Comparison of ENCODE assay signal across 22 mouse cellular contexts in genomic region chr4:53118643-53119042, GRCm38 (mm10). TPM values are rescaled to one million over a fixed set of nuclear protein-coding genes. Genes with fewer than 3 reads are reported as not detected.
DNase-seq lines count a peak whose midpoint lies in the region; ATAC-seq and TF ChIP-seq lines count a peak whose summit lies in the region.
"Had no signal": no experiment of that assay in that cellular context is flagged by ENCODE, and none has a peak within 500 bp of the region (broad histone marks: within the 10 kb centered on the region; RNA-seq: fewer than 3 reads in every experiment).

No protein-coding gene starts in this region.

- H3K4me2 ChIP-seq in liver, postnatal 0 days (ENCODE audit: low read depth, low read length) = no peak overlapping the region
- no peak overlapping the region for H3K4me2 ChIP-seq in liver, embryonic 12.5 days
- H3K4me2 ChIP-seq: embryonic facial prominence, embryonic 12.5 days; embryonic facial prominence, embryonic 15.5 days; heart, embryonic 11.5 days; hindbrain, embryonic 12.5 days; hindbrain, embryonic 15.5 days; intestine, embryonic 15.5 days had no signal

- no peak for ATAC-seq in liver, postnatal 0 days
- ATAC-seq in liver, embryonic 12.5 days = no peak
- ATAC-seq: forebrain, embryonic 14.5 days; forebrain, postnatal 0 days; intestine, embryonic 15.5 days; Patski had no signal

- no peak for DNase-seq in liver, postnatal 0 days
- peak; percentile 49 for DNase-seq in adipocyte (ENCODE audit: low spot score)
- no peak for DNase-seq in cerebellum, postnatal 10 days
- no peak for DNase-seq in heart, adult 9 months (ENCODE audit: low spot score in 2 of 2)
- DNase-seq: adrenal gland, adult 8-10 months; adrenal gland, postnatal 25 days; cerebellum, adult 18-20 months; cerebellum, adult 9-10 months; cerebellum, postnatal 25 days; forebrain, postnatal 0 days; gastrocnemius, postnatal 36 days; heart, adult 2 months had no signal

- peaks cover 63% of the 10 kb centered on the region for H3K4me1 ChIP-seq in liver, postnatal 0 days (ENCODE audit: insufficient read depth)
- peaks cover 49% of the 10 kb centered on the region for H3K4me1 ChIP-seq in liver, embryonic 12.5 days

- no peak overlapping the region for H3K9ac ChIP-seq in liver, postnatal 0 days (replicated peaks)
- H3K9ac ChIP-seq in liver, embryonic 12.5 days = no peak overlapping the region
- H3K9ac ChIP-seq: embryonic facial prominence, embryonic 12.5 days; embryonic facial prominence, embryonic 15.5 days; forebrain, postnatal 0 days; hindbrain, embryonic 12.5 days; hindbrain, embryonic 15.5 days; intestine, embryonic 15.5 days had no signal

- no peak overlapping the region for H3K4me3 ChIP-seq in liver, postnatal 0 days (ENCODE audit: low read depth, low read length)
- H3K4me3 ChIP-seq in liver, embryonic 12.5 days = no peak overlapping the region
- no peak overlapping the region for H3K4me3 ChIP-seq in macrophage (ENCODE audit: inconsistent target)
- H3K4me3 ChIP-seq: embryonic facial prominence, embryonic 12.5 days; embryonic facial prominence, embryonic 15.5 days; heart, adult 2 months; hindbrain, embryonic 12.5 days; hindbrain, embryonic 15.5 days; intestine, embryonic 15.5 days had no signal

- no peaks in the 10 kb centered on the region for H3K9me3 ChIP-seq in liver, postnatal 0 days (ENCODE audit: low read length)
- H3K9me3 ChIP-seq in liver, embryonic 12.5 days (replicated peaks) = no peaks in the 10 kb centered on the region
- H3K9me3 ChIP-seq: embryonic facial prominence, embryonic 12.5 days; embryonic facial prominence, embryonic 15.5 days; hindbrain, embryonic 12.5 days; hindbrain, embryonic 15.5 days; intestine, embryonic 15.5 days had no signal

- H3K27ac ChIP-seq in liver, postnatal 0 days (ENCODE audit: low read depth) = peak overlapping the region; percentile 77
- H3K27ac ChIP-seq in liver, embryonic 12.5 days = no peak overlapping the region
- H3K27ac ChIP-seq in macrophage = peak overlapping the region; percentile 95
- H3K27ac ChIP-seq: embryonic facial prominence, embryonic 12.5 days; embryonic facial prominence, embryonic 15.5 days; heart, adult 2 months; hindbrain, embryonic 12.5 days; hindbrain, embryonic 15.5 days; intestine, embryonic 15.5 days had no signal

- TF ChIP-seq CTCF in liver, postnatal 0 days (IDR thresholded peaks at IDR 0.05; ENCODE audit: low read depth) = no peak

- H3K36me3 ChIP-seq in liver, postnatal 0 days (replicated peaks; ENCODE audit: insufficient read depth, low read length) = peaks cover 18% of the 10 kb centered on the region
- H3K36me3 ChIP-seq in liver, embryonic 12.5 days = peaks cover 8% of the 10 kb centered on the region; the same call in 1 of the 2 replicates
- H3K36me3 ChIP-seq in macrophage (ENCODE audit: inconsistent target) = peaks cover 11% of the 10 kb centered on the region; the same call in 1 of the 2 replicates
- H3K36me3 ChIP-seq: hindbrain, embryonic 12.5 days; hindbrain, embryonic 15.5 days; intestine, embryonic 15.5 days had no signal

- H3K27me3 ChIP-seq in liver, postnatal 0 days (ENCODE audit: insufficient read depth, low read length) = no peaks in the 10 kb centered on the region
- H3K27me3 ChIP-seq in liver, embryonic 12.5 days (replicated peaks) = no peaks in the 10 kb centered on the region
- H3K27me3 ChIP-seq: embryonic facial prominence, embryonic 12.5 days; embryonic facial prominence, embryonic 15.5 days; hindbrain, embryonic 12.5 days; hindbrain, embryonic 15.5 days; intestine, embryonic 15.5 days; Patski had no signal

- 30% methylated on average over 4 of the region's 4 CpGs for WGBS in liver, postnatal 0 days (ENCODE audit: insufficient replicate concordance)
- WGBS in liver, embryonic 12.5 days (ENCODE audit: insufficient replicate concordance) = 50% methylated on average over 4 of the region's 4 CpGs
- WGBS in macrophage (ENCODE audit: missing documents) = 38% methylated on average over 4 of the region's 4 CpGs

- peaks cover 66% of the 10 kb centered on the region; the same call in 1 of the 2 replicates for H3K79me2 ChIP-seq in macrophage (ENCODE audit: inconsistent target)

- no peak for TF ChIP-seq EP300 in liver, postnatal 0 days (IDR thresholded peaks at IDR 0.05; ENCODE audit: low read depth)

RNA-seq across cellular contexts. Expression of gene Abca1, which starts 41.1 kb away (rescaled TPM):
- 9.9 and 11.0 TPM in 2 replicates for polyA plus RNA-seq in liver, postnatal 0 days (2015; fragmentation: Nextera tagmentation; extraction: Ambion mirVana)
- polyA plus RNA-seq in liver, embryonic 12.5 days (2016; fragmentation: Nextera tagmentation; extraction: Ambion mirVana) = 9.8 and 10.1 TPM in 2 replicates
- total RNA-seq in macrophage (2018; cell fraction: chromatin; rRNA removed) = 1,000 to 10,000 TPM in 8 of 26 experiments, 100 to 1,000 TPM in 18; 205 to 2,656 (median 727) TPM
- total RNA-seq in macrophage (2018; cell fraction: cytosol; rRNA removed) = 100 to 1,000 TPM; 160 to 731 (median 322) TPM
- 1,000 to 10,000 TPM in 2 of 26 experiments, 100 to 1,000 TPM in 24; 291 to 1,224 (median 585) TPM for total RNA-seq in macrophage (2018; cell fraction: nucleus; rRNA removed)
- 100 to 236 TPM (median 160 TPM) in 3 replicates for polyA plus RNA-seq in macrophage (2018)
